Mouse (Mus musculus) embryonic facial prominence, embryonic 12.5 days (tissue): ENCODE measurements around the gene Lrch4. TPM values are rescaled to one million over a fixed set of nuclear protein-coding genes. Genes with fewer than 3 reads are reported as not detected.

Source experiments
- ATAC-seq: fragments of 200-750 bp; cut with Nextera tagmentation; 2 replicates; pipeline ENCODE4 v1.8.0; 2017; ENCODE audit not compliant: insufficient number of reproducible peaks, insufficient read depth, low FRiP score, low TSS enrichment
- H3K27ac ChIP-seq: fragments of 300-500 bp; sonication (generic); 2 replicates; pipeline ENCODE4 v1.5.1; 2016; ENCODE audit warnings: mild to moderate bottlenecking
- H3K27me3 ChIP-seq: fragments of 300-500 bp; sonication (generic); 2 replicates; pipeline ENCODE4 v1.6.1; 2016; ENCODE audit warnings: mild to moderate bottlenecking, moderate library complexity
- H3K36me3 ChIP-seq: fragments of 300-500 bp; sonication (generic); 2 replicates; pipeline ENCODE4 v1.6.1; 2016; ENCODE audit warnings: mild to moderate bottlenecking
- H3K4me1 ChIP-seq: fragments of 300-500 bp; sonication (generic); 2 replicates; pipeline ENCODE4 v1.6.1; 2016
- H3K4me2 ChIP-seq: fragments of 300-500 bp; sonication (generic); replicated peaks from 2 replicates; pipeline ENCODE4 v1.6.1; 2016; ENCODE audit warnings: mild to moderate bottlenecking, moderate library complexity
- H3K4me3 ChIP-seq: fragments of 300-500 bp; sonication (generic); 2 replicates; pipeline ENCODE4 v1.5.1; 2016; ENCODE audit warnings: mild to moderate bottlenecking
- H3K9ac ChIP-seq: fragments of 300-500 bp; sonication (generic); 2 replicates; pipeline ENCODE4 v1.6.1; 2016; ENCODE audit warnings: mild to moderate bottlenecking, moderate library complexity
- H3K9me3 ChIP-seq: fragments of 300-500 bp; sonication (generic); 2 replicates; pipeline ENCODE4 v1.6.1; 2016; ENCODE audit warnings: mild to moderate bottlenecking, moderate library complexity
- WGBS: fragments of 180-500 bp; shearing (Covaris S2); methylation state at CpG from one replicate; pipeline ENCODE4 v1.1.7; 2016; 5-methylcytosine and 5-hydroxymethylcytosine counted together
- polyA plus RNA-seq: library from polyadenylated mRNA; unstranded; fragments of >200 nt; fragmentation: Nextera tagmentation; extraction: Ambion mirVana; gene quantifications from 2 replicates; pipeline ENCODE4 v1.2.1, GENCODE M21; 2016

The Lrch4 gene
- polyA plus RNA-seq, 1 experiment from 2014 or later, result 34.0 TPM

DNA sequence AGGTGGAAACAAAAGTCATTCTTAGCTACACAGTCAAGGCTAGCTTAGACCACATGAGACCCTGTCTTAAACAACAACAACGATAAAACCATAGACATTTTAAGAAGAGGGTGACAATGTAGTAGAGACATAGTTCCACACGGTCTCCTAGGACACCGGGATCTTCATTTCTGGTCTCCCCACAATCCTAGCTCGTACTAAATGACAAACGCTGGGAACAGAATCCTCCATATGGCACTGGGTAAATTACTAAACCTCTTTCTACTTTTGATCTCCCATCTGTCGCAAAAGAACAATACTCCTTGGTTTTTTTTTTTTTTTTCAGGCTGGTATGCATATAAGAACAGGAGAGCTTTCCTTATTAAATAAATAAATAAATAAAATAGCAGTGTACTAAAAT, 53.6 kb downstream of the Lrch4 start:
- H3K9me3 ChIP-seq, result no peaks in the 10 kb centered on the region
- no peaks in the 10 kb centered on the region for H3K36me3 ChIP-seq
- no peak overlapping the region for H3K27ac ChIP-seq
- no peak overlapping the region for H3K4me3 ChIP-seq
- no peaks in the 10 kb centered on the region for H3K27me3 ChIP-seq
- no peak overlapping the region for H3K9ac ChIP-seq
- no peak for ATAC-seq
- WGBS, result 84% methylated on average over 6 of the region's 6 CpGs
- no peak overlapping the region for H3K4me2 ChIP-seq
- peaks cover 20% of the 10 kb centered on the region for H3K4me1 ChIP-seq

DNA sequence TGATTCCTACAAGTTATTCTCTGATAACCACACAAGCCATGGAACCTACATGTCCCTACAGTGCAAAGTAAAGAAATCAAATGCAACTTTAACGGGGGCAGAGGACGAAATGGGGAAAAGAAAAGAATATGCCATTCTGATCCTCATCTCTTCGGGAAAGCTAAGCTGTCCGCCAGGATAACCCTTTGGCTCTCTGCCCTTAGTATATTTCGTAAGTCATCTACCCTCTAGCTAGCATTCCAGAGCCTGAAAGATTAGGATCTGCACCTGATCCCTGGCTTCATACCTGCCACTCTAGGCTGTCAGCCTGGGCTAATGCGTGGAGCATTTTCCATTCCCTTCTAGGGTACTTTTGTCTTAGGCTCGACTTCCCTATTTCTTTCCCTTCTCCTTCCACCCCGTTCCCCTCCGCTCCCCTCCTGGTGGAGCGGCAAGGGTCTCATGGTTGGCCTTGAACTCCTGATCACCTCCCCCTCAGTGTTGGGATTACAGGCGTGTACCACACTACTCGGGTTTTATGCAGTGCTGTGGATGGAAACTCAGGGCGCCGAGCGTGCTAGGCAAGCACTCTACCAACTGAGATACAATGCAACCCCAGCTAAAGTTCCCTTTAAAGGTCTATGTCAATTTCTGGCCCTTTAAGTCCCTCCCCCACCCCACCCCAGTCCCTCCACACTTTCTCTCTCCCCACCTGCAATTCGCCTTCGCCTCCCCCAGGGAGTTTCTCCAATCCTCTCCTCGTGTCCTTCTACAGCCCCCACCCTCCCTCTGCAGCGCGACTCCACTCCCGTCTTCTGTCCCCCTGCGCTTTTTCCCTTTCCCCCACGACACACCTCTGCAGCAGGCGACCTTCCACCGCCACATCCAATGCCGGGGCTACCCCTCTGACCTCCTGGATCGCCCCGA, 54.7 kb downstream of the Lrch4 start:
- no peak for ATAC-seq
- Histone ChIP-seq H3K9ac (peak overlapping the region; percentile 73), H3K4me2 (peak overlapping the region; percentile 98), H3K4me3 (peak overlapping the region; percentile 76), H3K27ac (peak overlapping the region; percentile 75; the same call in 1 of the 2 replicates), H3K36me3 (no peaks in the 10 kb centered on the region), H3K27me3 (no peaks in the 10 kb centered on the region), H3K4me1 (peaks cover 20% of the 10 kb centered on the region), H3K9me3 (no peaks in the 10 kb centered on the region)
- 15% methylated on average over 28 of the region's 28 CpGs for WGBS

DNA sequence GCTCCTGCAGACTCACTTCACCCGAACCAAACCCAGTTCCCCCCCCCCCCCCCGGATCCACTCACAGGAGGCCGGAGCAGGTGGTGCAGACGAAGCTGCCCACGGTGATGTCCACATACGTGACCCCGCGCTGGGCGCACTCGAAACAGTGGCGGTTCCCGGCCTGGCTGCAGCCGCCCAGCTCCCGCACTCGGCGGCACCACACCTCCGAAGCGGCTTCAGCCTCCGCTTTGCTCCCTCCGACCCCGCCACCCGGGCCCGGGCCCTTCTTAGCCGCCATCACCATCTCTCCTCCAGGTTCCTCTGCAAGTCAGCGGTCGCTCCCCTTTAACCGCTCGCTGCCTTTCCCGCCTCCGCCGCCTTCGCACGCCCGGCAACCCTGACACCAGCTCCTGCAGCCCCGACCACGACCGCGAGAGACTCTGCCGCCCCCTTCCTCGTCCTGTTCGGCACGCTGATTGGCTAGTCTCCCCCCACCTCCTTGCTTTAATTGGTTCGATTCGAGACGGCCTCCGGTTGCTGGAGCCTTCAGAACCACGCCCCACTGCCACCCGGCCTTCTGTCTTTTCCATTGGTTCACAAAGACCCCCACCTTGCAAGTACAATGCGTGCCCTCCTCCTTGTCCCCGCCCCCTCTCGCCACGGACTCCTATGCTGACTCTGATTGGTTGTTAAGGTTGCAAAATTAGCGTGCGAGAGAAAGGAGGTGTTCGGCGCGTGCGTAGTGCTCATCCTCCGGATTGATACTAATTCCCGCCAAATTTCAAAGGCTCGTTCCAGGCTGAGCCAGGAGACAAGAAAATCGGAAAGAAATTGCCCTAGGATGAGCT, 55.6 kb downstream of the Lrch4 start, which contains the start of gene Agfg2:
Gene Agfg2 (minus strand): TSS at position 433 of the 830 bp plus-strand sequence.
- no peaks in the 10 kb centered on the region for H3K36me3 ChIP-seq
- H3K27me3 ChIP-seq, result no peaks in the 10 kb centered on the region
- peak within 1 kb of the TSS; percentile 73 for H3K9ac ChIP-seq
- H3K9me3 ChIP-seq, result no peaks in the 10 kb centered on the region
- H3K4me1 ChIP-seq, result peaks cover 20% of the 10 kb centered on the region
- H3K4me3 ChIP-seq, result peak within 1 kb of the TSS; percentile 76
- peak; percentile 97 for ATAC-seq
- H3K27ac ChIP-seq, result peak within 1 kb of the TSS; percentile 75
- WGBS, result under 1% methylated on average over 62 of the region's 62 CpGs
- peak within 1 kb of the TSS; percentile 98 for H3K4me2 ChIP-seq

DNA sequence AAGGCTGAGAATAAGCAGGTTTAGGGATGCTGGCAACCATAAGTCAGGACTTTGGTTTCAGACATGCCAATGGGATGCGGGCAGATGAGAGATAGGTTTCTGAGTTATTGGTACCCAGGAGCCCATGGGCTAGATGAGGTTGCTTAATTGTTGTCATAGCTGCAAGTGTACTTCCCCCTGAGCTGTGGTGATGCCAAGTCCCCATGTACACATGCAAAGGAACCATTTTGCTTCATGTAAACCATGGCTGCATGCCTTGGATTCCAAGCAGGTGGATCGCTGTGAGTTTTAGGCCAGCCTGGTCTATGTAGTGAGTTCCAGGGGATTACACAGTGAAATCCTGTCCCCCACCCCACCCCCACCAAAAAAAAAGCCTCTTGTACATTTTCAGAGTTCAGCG, 56.7 kb downstream of the Lrch4 start:
- peak overlapping the region; percentile 98; the same call in 1 of the 2 replicates for H3K4me2 ChIP-seq
- H3K9me3 ChIP-seq, result no peaks in the 10 kb centered on the region
- 94% methylated on average over 3 of the region's 3 CpGs for WGBS
- H3K27me3 ChIP-seq, result no peaks in the 10 kb centered on the region
- ATAC-seq, result no peak
- no peak overlapping the region for H3K9ac ChIP-seq
- no peak overlapping the region for H3K4me3 ChIP-seq
- H3K27ac ChIP-seq, result no peak overlapping the region
- no peaks in the 10 kb centered on the region for H3K36me3 ChIP-seq
- peaks cover 20% of the 10 kb centered on the region for H3K4me1 ChIP-seq

DNA sequence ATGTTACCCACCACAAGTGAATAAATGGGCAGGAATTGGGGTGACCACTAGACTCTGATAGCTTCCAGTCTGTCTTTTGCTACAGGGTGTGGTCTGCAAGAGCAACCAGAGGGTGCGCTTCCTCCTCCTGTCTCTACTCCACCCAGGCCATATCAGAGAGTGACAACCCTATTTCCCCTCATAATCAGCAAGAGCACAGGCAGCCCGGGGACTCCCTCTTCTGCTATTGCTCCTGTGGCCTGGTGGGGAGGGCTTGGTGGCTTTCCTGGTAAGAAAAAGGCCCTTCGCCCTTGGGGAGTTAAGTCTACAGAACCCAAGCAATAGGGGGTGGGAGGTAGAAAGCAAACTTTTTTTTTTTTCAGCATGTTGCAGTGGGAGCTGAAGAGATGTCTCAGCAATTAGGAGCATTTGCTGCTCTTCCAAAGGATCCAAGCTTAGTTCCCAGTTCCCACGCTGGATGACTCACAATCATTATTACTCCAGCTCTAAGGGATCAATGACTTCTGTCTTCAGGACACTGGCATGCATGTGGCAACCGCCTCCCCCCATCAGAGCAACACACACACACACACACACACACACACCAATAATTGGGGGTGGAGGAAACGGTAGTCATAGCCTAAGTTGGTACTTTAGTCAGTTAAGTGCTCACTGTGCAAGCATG, 57.3 kb downstream of the Lrch4 start:
- Histone ChIP-seq H3K36me3 (no peaks in the 10 kb centered on the region), H3K4me1 (peaks cover 20% of the 10 kb centered on the region), H3K9ac (no peak overlapping the region), H3K27me3 (no peaks in the 10 kb centered on the region), H3K27ac (no peak overlapping the region), H3K4me2 (no peak overlapping the region), H3K9me3 (no peaks in the 10 kb centered on the region), H3K4me3 (no peak overlapping the region)
- no peak for ATAC-seq
- WGBS, result 81% methylated on average over 6 of the region's 6 CpGs

DNA sequence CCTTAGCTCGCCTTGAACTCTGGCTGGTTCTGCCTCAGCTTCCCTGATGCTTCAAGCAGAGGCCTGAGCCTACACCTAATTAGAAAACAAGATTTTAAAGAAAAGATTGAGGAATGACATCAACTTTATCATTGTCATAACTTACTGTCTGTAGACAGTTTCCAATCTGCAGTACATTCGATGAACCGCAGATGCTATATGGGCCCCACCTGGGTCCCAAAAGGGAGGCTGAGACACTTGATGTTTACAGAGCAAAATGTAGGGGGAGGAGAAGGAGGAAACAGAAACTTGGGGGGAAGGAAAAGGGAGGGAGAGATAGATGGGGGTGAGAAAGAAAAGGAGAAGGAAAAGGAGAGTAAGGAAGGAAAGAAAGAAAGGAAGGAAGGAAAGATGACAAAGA, 61.1 kb downstream of the Lrch4 start:
- Histone ChIP-seq H3K36me3 (no peaks in the 10 kb centered on the region), H3K9me3 (no peaks in the 10 kb centered on the region), H3K4me2 (no peak overlapping the region), H3K27me3 (no peaks in the 10 kb centered on the region), H3K9ac (no peak overlapping the region), H3K4me1 (no peaks in the 10 kb centered on the region), H3K27ac (no peak overlapping the region), H3K4me3 (no peak overlapping the region)
- no peak for ATAC-seq
- 90% methylated on average over 3 of the region's 3 CpGs for WGBS

DNA sequence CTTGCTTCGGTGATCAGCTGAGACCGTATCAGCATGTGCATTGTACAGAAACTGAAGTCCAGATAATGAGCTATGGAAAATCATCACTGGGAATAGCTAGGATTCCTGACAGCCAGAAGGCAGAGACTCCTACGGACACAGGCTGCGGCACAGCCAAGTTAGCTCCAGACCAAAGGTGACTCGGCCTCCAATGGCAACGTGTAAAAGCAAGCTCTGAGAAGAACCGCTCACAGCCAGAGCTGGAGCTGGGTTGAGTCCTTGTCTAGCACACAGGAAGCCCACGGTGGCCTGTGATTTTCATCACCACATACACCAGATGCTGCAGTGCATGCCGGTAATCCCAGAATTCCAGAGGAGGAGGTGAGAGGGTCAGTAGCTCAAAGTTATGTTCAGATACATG, 61.6 kb downstream of the Lrch4 start:
- no peaks in the 10 kb centered on the region for H3K27me3 ChIP-seq
- H3K36me3 ChIP-seq, result no peaks in the 10 kb centered on the region
- no peak overlapping the region for H3K4me3 ChIP-seq
- no peaks in the 10 kb centered on the region for H3K4me1 ChIP-seq
- no peak overlapping the region for H3K27ac ChIP-seq
- 56% methylated on average over 9 of the region's 9 CpGs for WGBS
- ATAC-seq, result no peak
- no peak overlapping the region for H3K9ac ChIP-seq
- H3K9me3 ChIP-seq, result no peaks in the 10 kb centered on the region
- H3K4me2 ChIP-seq, result no peak overlapping the region

Other genes with a start within 250 kb of the Lrch4 start
- 0.17 and 0.28 TPM in 2 replicates for gene Zan, start 152.1 kb upstream of the Lrch4 start, polyA plus RNA-seq
- gene Pop7, start 126.6 kb upstream of the Lrch4 start, polyA plus RNA-seq, result 54.0 and 56.4 TPM in 2 replicates
- gene Gigyf1, start 110.6 kb upstream of the Lrch4 start, polyA plus RNA-seq, result 17.4 and 18.1 TPM in 2 replicates
- 0.34 and 0.47 TPM in 2 replicates for gene Epo, start 95.9 kb upstream of the Lrch4 start, polyA plus RNA-seq
- 382 and 409 TPM in 2 replicates for gene Gnb2, start 95.6 kb upstream of the Lrch4 start, polyA plus RNA-seq
- gene Actl6b, start 75.6 kb upstream of the Lrch4 start, polyA plus RNA-seq, result 6.1 and 9.3 TPM in 2 replicates
- 0.95 and 1.3 TPM in 2 replicates for gene Tfr2, start 59.3 kb upstream of the Lrch4 start, polyA plus RNA-seq
- gene Mospd3, start 28.1 kb upstream of the Lrch4 start, polyA plus RNA-seq, result 28.4 and 28.7 TPM in 2 replicates
- 124 and 128 TPM in 2 replicates for gene Pcolce, start 15.3 kb upstream of the Lrch4 start, polyA plus RNA-seq
- 0.22 and 0.36 TPM in 2 replicates for gene Fbxo24, start 119 bp upstream of the Lrch4 start, polyA plus RNA-seq
- gene Gm20605, start 54 bp downstream of the Lrch4 start, polyA plus RNA-seq, result 9.2 and 11.8 TPM in 2 replicates
- 6.6 and 6.8 TPM in 2 replicates for gene Sap25, start 12.2 kb downstream of the Lrch4 start, polyA plus RNA-seq
- gene Irs3, start 16.6 kb downstream of the Lrch4 start, polyA plus RNA-seq, result 0.18 and 0.34 TPM in 2 replicates
- 21.7 and 22.2 TPM in 2 replicates for gene Agfg2, start 55.6 kb downstream of the Lrch4 start, polyA plus RNA-seq
- 3.7 and 4.6 TPM in 2 replicates for gene Nyap1, start 112.5 kb downstream of the Lrch4 start, polyA plus RNA-seq
- gene Tsc22d4, start 116.6 kb downstream of the Lrch4 start, polyA plus RNA-seq, result 129 and 133 TPM in 2 replicates
- 51.3 and 51.9 TPM in 2 replicates for gene Ppp1r35, start 149.7 kb downstream of the Lrch4 start, polyA plus RNA-seq
- 14.5 and 15.8 TPM in 2 replicates for gene Mepce, start 158.5 kb downstream of the Lrch4 start, polyA plus RNA-seq
- 38.2 and 39.3 TPM in 2 replicates for gene Zcwpw1, start 158.7 kb downstream of the Lrch4 start, polyA plus RNA-seq
- gene Pilra, start 207.2 kb downstream of the Lrch4 start, polyA plus RNA-seq, result 0.22 and 0.28 TPM in 2 replicates
- 0.47 TPM in 1 of 2 replicates, not detected in the other for gene Pilrb1, start 229.0 kb downstream of the Lrch4 start, polyA plus RNA-seq
- gene Pilrb2, start 242.7 kb downstream of the Lrch4 start, polyA plus RNA-seq, result 0.13 TPM in 1 of 2 replicates, not detected in the other